Mouse (Mus musculus) thymus, postnatal 10 days (tissue): Measurements from ENCODE around the gene Ppp2r5c.

Experiments used
- DNase-seq, 2 experiments: peaks; one replicate each; pipeline ENCODE4 v3.0.0; 2021; ENCODE audit warnings: low spot score in 2 of 2

Gene Ppp2r5c

DNA sequence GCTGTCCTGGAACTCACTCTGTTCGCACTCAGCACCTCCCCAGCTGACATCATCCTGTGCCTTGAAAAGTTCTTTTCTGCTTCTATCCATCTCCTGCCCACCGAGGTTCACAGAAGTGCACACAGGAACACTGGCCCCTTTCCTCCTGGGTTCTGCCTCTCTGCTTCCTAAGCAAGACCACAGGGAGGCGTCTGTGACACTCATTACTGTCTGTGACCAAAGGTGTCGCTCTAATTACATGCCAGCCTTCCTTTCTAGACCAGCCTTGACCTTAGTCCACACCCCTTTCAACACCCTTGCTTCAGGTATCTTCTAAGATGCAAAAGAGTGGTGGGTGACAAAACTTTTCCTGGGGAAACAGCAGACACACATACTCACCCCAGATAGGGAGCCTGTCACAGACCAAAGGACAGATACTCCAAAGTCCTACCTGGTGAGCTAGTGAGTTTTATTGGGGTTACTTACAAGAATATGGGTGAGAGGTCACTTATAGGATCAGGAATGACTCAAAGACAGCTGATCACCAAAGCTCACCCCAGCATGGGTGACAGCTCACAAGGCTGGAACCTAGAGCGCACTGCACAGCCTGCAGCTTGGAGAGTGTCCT, 8.4 kb upstream of the Ppp2r5c start:
- no peak for DNase-seq

DNA sequence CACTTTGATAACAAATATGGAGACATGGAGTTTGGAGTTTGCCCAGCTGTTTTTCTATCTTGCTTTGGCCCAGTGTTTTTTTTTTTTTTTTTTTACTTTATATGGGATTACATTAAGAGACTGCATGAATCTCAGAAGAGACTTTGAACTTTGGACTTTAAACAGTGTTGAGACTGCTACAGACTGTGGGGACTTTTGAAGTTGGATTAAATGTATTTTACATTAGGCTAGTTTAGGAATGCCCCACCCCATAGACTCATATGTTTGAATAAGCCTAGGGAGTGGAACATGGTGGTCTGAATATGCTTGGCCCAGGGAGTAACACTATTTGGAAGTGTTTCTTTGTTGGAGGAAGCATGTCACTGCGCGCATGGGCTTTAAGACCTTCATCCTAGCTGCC, 4.7 kb upstream of the Ppp2r5c start:
- no peak for DNase-seq

DNA sequence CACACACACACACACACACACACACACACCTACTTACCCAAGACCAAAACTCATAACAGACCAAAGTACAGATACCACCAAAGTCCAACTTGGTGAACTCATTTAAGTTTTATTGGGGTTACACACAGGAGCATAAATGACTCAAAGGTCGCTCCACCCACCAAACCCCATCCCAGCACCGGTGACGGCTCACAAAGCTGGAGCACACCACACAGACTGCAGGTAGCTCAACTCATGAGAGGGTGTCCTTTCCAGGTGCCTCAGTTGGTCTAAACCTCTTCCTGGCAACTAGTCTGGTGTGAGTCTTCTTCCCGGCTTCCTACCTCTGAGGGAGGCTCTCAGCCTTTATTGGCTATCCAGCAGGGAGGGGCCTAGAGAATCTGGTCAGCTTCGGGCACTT, 2.4 kb upstream of the Ppp2r5c start:
- no peak for DNase-seq

DNA sequence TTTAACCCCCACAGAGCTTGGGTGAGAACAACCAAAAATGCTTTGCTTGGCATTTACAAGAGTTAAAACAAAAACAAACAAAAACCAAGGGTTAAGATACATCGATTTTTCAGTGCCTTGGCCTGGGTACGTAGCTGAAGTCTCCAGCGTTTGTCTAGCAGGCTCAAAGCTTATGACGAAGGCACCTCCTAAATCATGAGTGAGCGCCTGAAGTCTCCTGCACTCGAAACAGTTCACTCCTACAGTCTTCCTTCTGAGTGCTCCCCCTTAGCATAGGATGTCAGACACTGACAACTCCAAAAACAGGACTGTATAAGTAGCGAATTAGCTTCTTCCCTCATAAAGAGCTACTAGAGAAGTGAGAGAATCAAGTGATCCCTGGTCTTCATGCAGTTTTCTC, 1.1 kb upstream of the Ppp2r5c start:
- no peak for DNase-seq

DNA sequence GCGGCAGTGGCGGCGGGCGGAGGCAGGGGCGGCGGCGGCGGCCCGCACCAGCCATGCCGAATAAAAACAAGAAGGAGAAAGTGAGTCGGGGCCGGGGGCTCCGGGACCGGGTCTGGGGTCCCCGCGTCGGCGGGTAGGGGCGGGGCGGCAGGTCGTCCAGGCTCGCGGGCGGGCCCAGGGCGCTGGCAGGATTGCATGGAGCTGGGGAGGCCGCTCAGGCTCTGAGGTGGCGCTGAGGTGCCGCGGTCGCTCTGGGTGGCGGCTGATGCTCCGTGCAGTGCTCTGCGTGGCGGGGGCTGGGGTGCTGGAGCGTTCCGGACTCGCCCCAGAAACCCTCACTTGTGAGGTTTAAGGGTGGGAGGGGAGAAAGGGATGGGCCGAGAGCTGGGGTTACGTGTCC, 386 bp downstream of the Ppp2r5c start:
- peak; percentile 55 to 62 for DNase-seq

DNA sequence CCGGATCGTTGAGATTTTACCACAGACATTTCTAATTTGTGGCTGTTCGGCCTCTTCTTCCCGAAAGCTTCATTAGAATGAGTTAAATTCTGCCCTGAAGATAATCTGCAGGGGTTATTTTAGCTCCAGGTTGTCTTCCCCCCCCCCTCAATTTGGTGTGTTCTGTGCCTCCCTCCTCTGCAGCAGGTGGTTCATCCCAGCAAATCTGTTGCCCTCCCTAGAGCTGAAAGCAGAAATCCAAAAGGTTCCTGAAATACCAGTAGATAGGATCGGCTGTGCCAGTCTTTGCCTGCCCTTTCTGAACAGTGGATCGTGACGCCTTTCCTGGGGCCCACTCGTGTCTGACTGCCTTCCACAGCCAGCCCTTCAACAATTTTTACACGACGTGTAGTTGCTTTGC, 1.8 kb downstream of the Ppp2r5c start:
- no peak for DNase-seq

DNA sequence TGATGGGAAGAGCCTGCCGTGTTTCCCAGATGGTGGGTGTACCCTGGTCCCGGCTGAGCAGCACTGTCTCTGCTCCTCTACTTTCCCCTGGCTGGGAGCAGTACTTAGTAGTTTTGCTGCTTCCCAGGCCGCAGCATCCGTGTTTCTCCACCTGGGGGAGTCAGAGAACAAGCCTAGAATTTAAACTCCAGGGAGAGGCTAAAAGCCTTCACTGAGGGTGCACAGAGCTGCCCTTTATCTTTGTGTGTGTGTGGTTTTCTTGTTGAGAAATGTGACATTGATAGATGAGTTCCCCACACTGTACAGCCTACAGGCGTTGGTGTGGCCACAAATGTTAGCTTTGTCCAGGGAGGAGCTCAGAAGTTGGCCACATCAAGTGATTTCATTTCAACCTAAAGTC, 7.3 kb downstream of the Ppp2r5c start:
- DNase-seq, result peak; percentile 66 to 81

DNA sequence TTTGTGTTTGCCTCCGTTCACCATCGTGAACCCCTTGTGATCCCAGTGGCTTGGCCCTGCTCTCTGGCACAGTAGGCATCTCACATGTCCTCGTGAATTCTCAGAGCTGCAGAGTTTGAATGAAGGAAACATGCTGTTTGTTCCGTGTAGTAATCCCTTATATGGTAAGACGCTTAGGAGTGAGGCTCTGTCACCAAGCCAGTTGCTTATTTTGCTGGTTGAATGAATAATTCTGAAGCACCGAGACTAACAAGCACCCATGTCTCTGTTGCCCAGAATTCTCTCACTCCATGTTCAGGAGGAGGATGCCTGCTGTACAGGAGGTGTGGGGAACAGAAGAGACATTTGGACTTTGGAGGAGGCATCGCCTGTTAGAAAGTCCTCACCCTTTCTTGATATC, 9.1 kb downstream of the Ppp2r5c start:
- DNase-seq, result no peak

DNA sequence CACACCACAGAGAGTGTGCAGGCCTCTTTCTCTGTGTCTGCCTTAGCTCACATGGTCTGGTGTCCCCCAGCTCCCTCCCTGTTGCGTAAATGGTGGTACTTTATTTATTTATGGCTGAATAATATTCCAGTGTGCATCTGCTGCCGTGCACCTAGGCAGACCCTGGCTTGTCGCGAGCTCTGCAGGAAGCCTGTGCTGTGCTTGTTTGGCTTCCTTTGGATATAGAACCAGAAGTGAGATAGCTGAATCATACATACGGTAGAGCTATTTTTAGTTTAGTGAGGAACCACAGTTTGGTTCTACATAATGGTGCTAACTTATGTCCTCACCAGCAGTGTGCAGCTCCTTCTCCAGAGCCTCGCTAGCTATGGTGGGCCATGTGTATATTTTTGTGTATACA, 11.7 kb downstream of the Ppp2r5c start:
- no peak for DNase-seq

DNA sequence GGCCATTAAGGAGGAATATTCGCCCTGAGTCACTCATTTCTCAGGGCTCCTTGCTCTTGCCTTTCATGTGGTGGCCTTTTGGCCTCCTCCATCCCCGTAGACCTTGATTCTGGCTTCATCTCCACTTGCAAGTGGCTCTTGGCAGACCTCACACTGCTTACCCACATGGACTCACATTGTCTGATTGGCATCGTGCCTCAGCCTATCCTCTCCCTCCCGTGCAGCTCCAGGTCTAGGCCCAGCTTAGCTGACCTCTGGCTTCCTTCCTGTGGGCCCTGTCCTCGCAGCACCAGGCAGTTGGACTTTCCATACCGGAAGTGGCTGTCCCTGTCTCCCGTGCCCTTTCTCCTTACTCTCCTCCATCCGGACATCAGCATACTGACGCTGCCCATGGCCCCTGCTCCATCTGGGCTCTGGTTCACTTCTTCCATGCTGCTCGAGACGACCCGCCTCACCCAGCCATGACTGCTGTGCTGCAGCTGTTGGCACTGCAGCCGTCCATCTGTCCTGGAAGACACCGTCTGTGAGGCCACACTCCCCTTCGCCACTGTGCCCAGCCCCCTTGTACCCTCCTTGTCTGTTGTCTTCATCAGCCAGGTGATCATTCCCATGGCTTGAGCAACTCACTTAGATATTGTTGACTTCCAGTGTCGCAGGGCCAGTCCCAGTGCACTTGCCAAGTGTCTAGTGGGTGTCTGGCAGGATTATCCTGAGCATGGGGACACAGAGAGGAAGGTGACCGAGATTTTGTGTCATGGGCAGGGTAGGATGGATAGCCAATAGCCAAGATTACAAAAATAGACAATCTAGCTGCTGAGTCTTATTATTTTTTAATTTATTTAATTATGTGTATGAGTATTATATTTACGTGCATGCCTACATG, 13.7 kb downstream of the Ppp2r5c start:
- DNase-seq, result no peak

DNA sequence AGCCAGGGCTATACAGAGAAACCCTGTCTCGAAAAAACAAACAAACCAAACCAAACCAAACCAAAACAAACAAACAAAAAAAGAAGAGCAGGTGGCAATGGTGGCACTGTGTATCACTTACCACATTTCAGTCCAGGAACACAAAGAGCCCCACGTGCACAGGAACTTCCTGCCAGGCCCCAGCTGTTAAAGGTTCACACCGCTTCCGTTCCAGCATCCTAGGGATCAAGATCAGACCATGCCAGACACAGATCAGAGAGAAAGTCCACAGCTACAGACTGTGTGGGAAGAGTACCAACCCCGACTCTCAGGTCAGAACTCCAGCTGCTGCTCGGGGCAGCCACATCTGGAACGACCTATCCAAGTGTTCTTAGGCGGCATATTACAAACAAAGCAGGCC, 16.8 kb downstream of the Ppp2r5c start:
- peak; percentile 35 to 46 for DNase-seq

DNA sequence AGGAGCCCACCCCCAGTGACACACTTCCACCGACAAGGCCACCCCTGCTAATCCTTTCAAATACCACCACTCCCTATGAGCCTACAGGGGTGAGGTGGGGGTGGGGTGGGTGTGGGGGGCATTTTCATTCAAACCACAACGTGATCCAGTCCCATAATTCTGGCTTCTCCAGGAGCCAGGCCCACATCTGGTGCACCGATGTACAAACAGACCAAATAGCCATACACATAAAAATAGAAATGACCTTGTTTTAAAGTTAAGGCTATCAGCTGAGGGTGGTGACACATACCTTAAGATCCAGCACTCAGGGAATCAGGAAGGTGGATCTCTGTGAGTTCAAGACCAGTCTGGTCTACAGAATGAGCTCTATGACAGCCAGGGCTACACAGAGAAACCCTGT, 24.5 kb downstream of the Ppp2r5c start:
- no peak for DNase-seq

DNA sequence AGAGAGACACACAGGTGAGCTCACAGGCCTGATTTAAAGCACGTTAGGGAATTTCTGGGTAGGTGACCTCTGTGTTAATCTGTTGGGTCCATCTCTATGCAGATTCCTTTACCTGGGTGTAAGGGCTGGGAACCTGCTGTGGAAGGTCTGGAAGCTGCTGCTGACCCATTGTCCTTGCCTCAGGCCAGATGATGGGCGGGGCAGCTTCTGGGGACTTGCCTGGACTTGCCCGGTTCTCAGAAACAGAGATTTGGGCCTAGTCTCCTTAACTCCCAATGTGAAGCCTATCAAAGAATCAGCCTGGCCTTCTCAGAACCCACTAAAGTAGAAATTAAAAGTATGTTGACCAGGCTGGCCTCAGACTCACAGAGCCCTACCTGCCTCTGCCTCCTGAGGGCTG, 25.3 kb downstream of the Ppp2r5c start:
- DNase-seq, result no peak

DNA sequence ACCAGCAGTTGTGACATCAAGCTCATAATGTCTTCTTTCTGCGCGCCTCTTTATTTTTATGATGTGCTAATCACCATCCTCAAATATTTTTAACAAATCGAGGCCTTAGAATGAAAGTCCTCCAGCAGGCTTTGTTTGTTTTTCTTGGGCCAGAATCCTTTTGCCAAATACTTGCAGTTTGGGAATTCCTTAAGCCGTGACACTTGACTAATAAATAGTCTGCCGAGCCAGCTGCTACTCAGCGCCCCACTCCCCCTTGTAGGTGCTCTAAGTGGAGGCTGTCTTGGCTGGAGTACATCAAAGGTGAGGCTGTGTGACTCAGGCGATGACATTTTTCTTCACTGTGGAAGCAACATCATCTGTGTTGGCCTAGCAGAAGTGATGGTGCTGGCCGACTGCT, 27.6 kb downstream of the Ppp2r5c start:
- DNase-seq, result no peak

DNA sequence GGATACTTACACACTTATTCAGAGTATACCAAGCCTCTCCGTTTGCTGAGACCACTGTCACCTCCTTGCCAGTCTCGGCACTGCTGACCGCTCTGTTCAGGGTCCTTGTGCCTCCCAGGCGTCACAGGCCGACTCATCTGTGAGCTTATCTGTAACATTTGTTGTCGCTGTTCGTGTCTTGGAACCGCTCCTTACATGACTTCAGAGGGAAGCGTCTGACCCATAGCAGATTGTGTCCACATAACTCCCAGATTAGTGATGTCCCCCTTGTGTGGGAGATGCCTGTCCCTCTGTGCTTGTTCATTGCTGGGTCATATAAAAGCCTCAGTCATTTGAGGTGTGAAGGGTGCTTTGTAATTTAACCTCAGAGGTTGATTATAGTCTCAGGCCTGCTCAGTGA, 29.6 kb downstream of the Ppp2r5c start:
- DNase-seq, result no peak

DNA sequence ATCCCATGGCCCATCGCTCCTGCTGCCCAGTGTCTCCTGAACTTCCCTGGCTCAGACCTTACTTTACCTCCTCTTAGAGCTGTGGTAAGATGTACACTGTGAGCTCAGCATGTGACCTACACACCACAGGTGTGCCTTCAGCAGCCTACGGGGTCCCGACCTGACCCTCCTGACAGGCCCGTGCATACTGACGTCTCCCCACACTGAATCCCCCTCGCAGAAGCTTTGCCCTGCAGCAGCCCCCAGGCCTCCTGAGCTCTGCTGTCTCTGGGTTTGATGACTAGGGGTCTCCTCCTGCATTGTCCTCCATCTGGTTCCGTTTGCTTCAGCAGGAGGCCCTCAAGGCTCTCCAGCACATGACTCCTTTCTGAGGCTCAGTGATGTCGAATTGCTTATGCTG, 31.0 kb downstream of the Ppp2r5c start:
- DNase-seq, result no peak

DNA sequence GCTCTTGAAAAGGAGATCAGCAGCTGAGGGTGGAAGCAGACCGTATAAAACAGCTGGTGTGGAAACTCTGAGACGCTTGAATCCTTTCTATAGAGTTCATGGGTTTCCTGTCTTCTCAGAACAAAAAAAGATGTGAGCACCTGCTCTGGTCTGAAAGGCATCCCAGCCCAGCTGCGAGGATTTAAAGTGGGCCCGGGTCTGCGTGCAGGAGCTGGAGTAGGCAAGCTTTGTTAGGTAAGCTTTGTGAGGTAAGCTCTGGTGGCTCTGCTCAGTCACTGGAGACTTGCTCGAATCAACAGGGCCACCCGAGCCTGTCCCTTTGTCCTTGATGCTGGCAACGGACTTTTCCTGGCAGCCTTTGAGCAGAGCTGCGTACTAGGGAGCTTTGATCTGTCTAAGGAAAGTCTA, 31.7 kb downstream of the Ppp2r5c start:
- DNase-seq, result peak; percentile 71 to 78

DNA sequence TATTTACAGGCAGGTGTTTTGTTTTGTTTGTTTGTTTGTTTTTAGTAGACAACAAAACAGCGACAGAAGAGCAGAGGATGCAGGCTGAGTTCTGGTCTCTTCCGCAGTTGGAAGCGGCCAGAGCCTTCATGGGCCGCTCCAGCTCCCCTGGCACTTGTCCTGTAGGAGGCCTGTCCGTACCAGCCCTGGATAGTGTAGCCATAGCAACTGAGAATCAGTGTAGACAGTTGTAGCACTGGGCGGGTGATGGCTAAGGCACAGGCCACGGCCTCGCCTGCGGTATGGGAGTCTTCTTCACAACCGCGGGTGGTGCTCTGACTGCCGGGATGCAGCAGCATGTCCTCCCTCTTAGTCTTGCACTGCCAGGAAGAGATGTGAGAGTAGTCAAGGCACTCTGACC, 32.3 kb downstream of the Ppp2r5c start:
- DNase-seq, result no peak

DNA sequence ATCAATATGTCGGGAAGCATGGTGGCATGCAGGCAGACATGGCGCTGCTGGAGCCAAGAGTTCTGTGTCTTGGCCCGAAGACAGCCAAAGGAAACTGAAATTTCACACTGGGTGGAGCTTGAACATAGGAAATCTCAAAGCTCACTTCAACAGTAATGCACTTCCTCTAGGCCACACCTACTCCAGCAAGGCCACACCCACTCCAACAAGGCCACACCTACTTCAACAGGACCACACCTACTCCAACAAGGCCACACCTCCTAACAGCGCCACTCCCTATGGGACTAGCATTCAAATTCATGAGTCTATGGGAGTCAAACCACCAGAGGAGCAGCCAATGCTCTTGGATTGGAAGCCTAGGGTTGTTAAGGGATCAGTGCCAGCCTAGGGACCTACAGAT, 33.8 kb downstream of the Ppp2r5c start:
- no peak for DNase-seq

DNA sequence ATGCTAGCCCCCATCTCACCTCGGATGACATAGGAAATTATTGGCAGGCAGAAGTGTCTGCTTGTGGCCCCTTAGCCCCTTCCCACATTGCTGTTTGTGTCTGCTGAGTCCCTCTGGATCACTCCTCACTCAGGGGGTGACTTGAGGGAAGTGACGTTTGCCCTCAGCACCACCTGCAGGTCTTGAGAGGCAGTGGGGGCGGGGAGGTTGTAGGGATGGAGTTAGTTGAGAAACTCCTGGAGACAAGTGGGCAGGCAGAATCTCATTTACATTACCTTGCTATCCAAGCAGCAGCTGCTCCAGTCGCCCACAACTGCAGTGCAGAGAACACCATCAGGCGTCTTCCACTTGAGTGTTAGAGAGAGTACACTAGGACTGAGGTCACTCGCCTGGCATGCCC, 36.8 kb downstream of the Ppp2r5c start:
- DNase-seq, result peak; percentile 71 to 74

DNA sequence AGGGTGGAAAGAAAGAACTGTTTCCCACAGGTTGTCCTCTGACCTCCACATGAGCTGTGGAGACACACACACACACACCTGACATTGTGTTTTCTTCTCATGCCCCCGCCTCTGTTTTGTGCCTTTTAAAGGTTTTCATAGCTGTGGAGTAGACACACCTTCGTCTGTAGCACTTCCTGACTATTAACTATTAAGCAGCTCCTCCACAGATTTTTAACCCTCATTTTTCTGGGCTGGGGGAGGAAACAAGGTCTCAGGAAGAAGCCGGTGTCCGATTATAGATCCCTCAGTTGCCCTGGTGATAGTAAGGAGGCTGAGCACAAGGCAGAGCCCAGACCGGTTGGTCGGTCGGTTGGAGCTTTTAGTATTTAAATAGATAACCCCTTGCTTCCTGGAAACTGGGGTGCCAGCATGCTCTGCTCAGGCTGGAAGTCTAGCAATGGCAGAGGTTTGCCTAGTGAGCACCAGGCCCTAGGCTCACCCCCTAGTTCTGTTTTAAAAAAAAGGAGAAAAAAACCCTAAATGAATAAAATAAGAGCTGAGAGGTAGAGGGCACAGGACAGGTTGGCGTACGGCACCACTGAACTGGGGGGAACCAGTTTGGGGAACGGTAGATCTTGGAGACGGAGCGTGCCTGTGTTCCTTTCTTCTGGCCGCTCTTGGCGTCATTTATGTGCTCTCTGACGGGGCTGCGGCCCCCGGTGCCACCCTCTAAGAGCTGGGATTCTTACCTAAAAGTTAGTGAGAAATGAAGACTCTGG, 38.1 kb downstream of the Ppp2r5c start:
- peak in 1 of 2 experiments; percentile 42 for DNase-seq

DNA sequence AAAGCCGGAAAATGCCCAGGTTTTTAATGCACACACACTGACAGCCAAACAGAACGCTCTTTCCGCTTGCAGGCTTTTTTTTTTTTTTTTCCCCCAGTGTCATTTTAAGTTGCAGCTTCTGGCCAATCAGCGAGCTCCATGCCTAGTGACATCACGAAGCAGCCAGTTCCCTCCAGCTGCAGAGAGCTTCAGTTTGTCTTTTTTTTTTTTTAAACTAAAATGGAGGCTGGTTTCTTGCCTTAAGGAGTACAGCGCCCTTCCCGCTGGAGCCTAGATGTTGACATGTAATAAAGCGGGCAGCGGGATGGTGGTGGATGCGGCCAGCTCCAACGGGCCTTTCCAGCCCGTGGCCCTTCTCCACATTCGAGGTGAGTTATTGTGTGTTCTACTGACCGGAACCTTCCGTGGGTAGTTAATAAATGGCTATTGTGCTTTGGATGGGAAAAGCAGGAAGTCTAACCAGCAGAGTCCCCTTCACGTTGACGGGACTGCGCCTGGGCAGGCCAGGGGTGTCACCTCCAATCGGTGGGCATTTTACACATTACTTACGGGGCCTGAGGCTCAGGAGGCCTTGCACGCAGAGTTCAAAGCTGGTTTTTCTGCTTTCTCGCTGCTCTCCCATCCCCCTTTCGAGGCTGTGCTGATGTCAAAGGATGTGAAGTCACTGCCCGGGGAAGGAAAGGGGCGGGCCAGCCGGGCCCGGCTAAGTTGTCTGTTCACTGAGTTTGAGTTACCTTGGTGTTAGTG, 38.8 kb downstream of the Ppp2r5c start:
- DNase-seq, result peak; percentile 86 to 88
